Mouse (Mus musculus) lung, embryonic 15.5 days (tissue): ENCODE data around the gene Dgcr2. TPM values are rescaled to one million over a fixed set of nuclear protein-coding genes. Genes with fewer than 3 reads are reported as not detected.

Experiments
- ATAC-seq: fragments of 200-750 bp; cut with Nextera tagmentation; 2 replicates; pipeline ENCODE4 v1.8.0; 2017; ENCODE audit warnings: moderate number of reproducible peaks, borderline replicate concordance; ENCODE audit not compliant: low FRiP score, low TSS enrichment; ENCODE audit errors: extremely low read depth
- H3K27ac ChIP-seq: fragments of 300-500 bp; sonication (generic); 2 replicates; pipeline ENCODE4 v1.5.1; 2015; ENCODE audit warnings: moderate library complexity, mild to moderate bottlenecking, inconsistent platforms
- H3K27me3 ChIP-seq: fragments of 300-500 bp; sonication (generic); 2 replicates; pipeline ENCODE4 v1.6.1; 2015; ENCODE audit warnings: inconsistent platforms
- H3K36me3 ChIP-seq: fragments of 300-500 bp; sonication (generic); 2 replicates; pipeline ENCODE4 v1.6.1; 2015; ENCODE audit warnings: inconsistent platforms
- H3K4me1 ChIP-seq: fragments of 300-500 bp; sonication (generic); 2 replicates; pipeline ENCODE4 v1.6.1; 2015; ENCODE audit warnings: inconsistent platforms
- H3K4me2 ChIP-seq: fragments of 300-500 bp; sonication (generic); 2 replicates; pipeline ENCODE4 v1.6.1; 2015; ENCODE audit warnings: inconsistent platforms, mild to moderate bottlenecking, moderate library complexity
- H3K4me3 ChIP-seq: fragments of 300-500 bp; sonication (generic); 2 replicates; pipeline ENCODE4 v1.5.1; 2015; ENCODE audit warnings: mild to moderate bottlenecking, inconsistent platforms
- H3K9ac ChIP-seq: fragments of 300-500 bp; sonication (generic); 2 replicates; pipeline ENCODE4 v1.6.1; 2015; ENCODE audit warnings: inconsistent platforms
- H3K9me3 ChIP-seq: fragments of 300-500 bp; sonication (generic); 2 replicates; pipeline ENCODE4 v1.6.1; 2016; ENCODE audit warnings: inconsistent platforms
- WGBS: fragments of 180-500 bp; shearing (Covaris S2); methylation state at CpG from one replicate; pipeline ENCODE4 v1.1.7; 2015; 5-methylcytosine and 5-hydroxymethylcytosine counted together
- polyA plus RNA-seq: library from polyadenylated mRNA; unstranded; fragments of >200 nt; fragmentation: Nextera tagmentation; extraction: Ambion mirVana; gene quantifications from 2 replicates; pipeline ENCODE4 v1.2.1, GENCODE M21; 2015

Gene Dgcr2
- polyA plus RNA-seq, 1 experiment from 2014 or later: 93.9 TPM

GRCm38 (mm10) chr16:17816528-17816927 is 81.8 kb downstream of the Dgcr2 start:
- H3K27me3 ChIP-seq: peaks cover 19% of the 10 kb centered on the region

GRCm38 (mm10) chr16:17815411-17816402 is 82.7 kb downstream of the Dgcr2 start:
- peak overlapping the region; percentile 57 for H3K9ac ChIP-seq
- ATAC-seq: peak; percentile 81
- H3K4me2 ChIP-seq: peak overlapping the region; percentile 87
- peaks cover 18% of the 10 kb centered on the region for H3K4me1 ChIP-seq
- H3K9me3 ChIP-seq: no peaks in the 10 kb centered on the region
- no peak overlapping the region for H3K27ac ChIP-seq
- 2% methylated on average over 62 of the region's 63 CpGs for WGBS
- peak overlapping the region; percentile 52 for H3K4me3 ChIP-seq
- H3K27me3 ChIP-seq: peaks cover 15% of the 10 kb centered on the region
- H3K36me3 ChIP-seq: no peaks in the 10 kb centered on the region

More at GRCm38 (mm10) chr16:17816528-17816927, 81.8 kb downstream of the Dgcr2 start:
- 80% methylated on average over 8 of the region's 8 CpGs for WGBS
- no peak overlapping the region for H3K9ac ChIP-seq
- ATAC-seq: no peak
- no peaks in the 10 kb centered on the region for H3K9me3 ChIP-seq
- H3K4me1 ChIP-seq: peaks cover 17% of the 10 kb centered on the region
- no peak overlapping the region for H3K4me2 ChIP-seq
- no peak overlapping the region for H3K27ac ChIP-seq
- H3K4me3 ChIP-seq: no peak overlapping the region
- no peaks in the 10 kb centered on the region for H3K36me3 ChIP-seq

- H3K36me3 ChIP-seq: 0 out of 2 replicates have a peak, but pooled peaks cover 4% of the 10 kb centered on the region
Observed at GRCm38 (mm10) chr16:17813173-17813572, 85.2 kb downstream of the Dgcr2 start.

GRCm38 (mm10) chr16:17812120-17812519 is 86.2 kb downstream of the Dgcr2 start:
- 5% methylated on average over 5 of the region's 5 CpGs for WGBS
- H3K36me3 ChIP-seq: 0 out of 2 replicates have a peak, but pooled peaks cover 7% of the 10 kb centered on the region
- no peaks in the 10 kb centered on the region for H3K9me3 ChIP-seq
- no peak overlapping the region for H3K27ac ChIP-seq
- H3K4me1 ChIP-seq: peaks cover 51% of the 10 kb centered on the region
- no peak overlapping the region for H3K4me2 ChIP-seq
- H3K9ac ChIP-seq: no peak overlapping the region
- H3K4me3 ChIP-seq: no peak overlapping the region
- H3K27me3 ChIP-seq: peaks cover 24% of the 10 kb centered on the region
- no peak for ATAC-seq

More at GRCm38 (mm10) chr16:17813173-17813572, 85.2 kb downstream of the Dgcr2 start:
- WGBS: 36% methylated on average over 4 of the region's 4 CpGs
- peaks cover 19% of the 10 kb centered on the region for H3K27me3 ChIP-seq
- peaks cover 40% of the 10 kb centered on the region for H3K4me1 ChIP-seq
- H3K9ac ChIP-seq: no peak overlapping the region
- ATAC-seq: no peak
- H3K27ac ChIP-seq: no peak overlapping the region
- H3K4me2 ChIP-seq: no peak overlapping the region
- no peak overlapping the region for H3K4me3 ChIP-seq
- H3K9me3 ChIP-seq: no peaks in the 10 kb centered on the region

- H3K4me3 ChIP-seq: no peak overlapping the region
- WGBS: 10% methylated on average over 7 of the region's 7 CpGs
- H3K9me3 ChIP-seq: no peaks in the 10 kb centered on the region
- no peak overlapping the region for H3K4me2 ChIP-seq
- peaks cover 10% of the 10 kb centered on the region; the same call in 1 of the 2 replicates for H3K36me3 ChIP-seq
- peaks cover 61% of the 10 kb centered on the region for H3K4me1 ChIP-seq
- peaks cover 32% of the 10 kb centered on the region for H3K27me3 ChIP-seq
- H3K27ac ChIP-seq: peak overlapping the region; percentile 82
- peak; percentile 77 for ATAC-seq
- no peak overlapping the region for H3K9ac ChIP-seq
Observed at GRCm38 (mm10) chr16:17809711-17810110, 88.7 kb downstream of the Dgcr2 start.

- no peak for ATAC-seq
- Histone ChIP-seq H3K36me3 (peaks cover 10% of the 10 kb centered on the region; the same call in 1 of the 2 replicates), H3K9ac (no peak overlapping the region), H3K4me1 (peaks cover 67% of the 10 kb centered on the region), H3K27me3 (peaks cover 32% of the 10 kb centered on the region), H3K9me3 (no peaks in the 10 kb centered on the region), H3K27ac (peak overlapping the region; percentile 82), H3K4me3 (no peak overlapping the region), H3K4me2 (no peak overlapping the region)
- WGBS: 75% methylated on average over 4 of the region's 4 CpGs
Observed at GRCm38 (mm10) chr16:17809125-17809524, 89.2 kb downstream of the Dgcr2 start.

GRCm38 (mm10) chr16:17807192-17808009 is 91.0 kb downstream of the Dgcr2 start:
- Histone ChIP-seq H3K9ac (peak overlapping the region; percentile 57), H3K4me2 (peak overlapping the region; percentile 92), H3K4me1 (peaks cover 84% of the 10 kb centered on the region), H3K4me3 (peak overlapping the region; percentile 45), H3K9me3 (no peaks in the 10 kb centered on the region), H3K36me3 (peaks cover 14% of the 10 kb centered on the region; the same call in 1 of the 2 replicates), H3K27me3 (peaks cover 50% of the 10 kb centered on the region), H3K27ac (peak overlapping the region; percentile 74)
- peak; percentile 29; the same call in 1 of the 2 replicates for ATAC-seq
- 8% methylated on average over 73 of the region's 73 CpGs for WGBS

GRCm38 (mm10) chr16:17806581-17807191 is 91.7 kb downstream of the Dgcr2 start:
- Histone ChIP-seq H3K9ac (peak overlapping the region; percentile 57), H3K4me2 (peak overlapping the region; percentile 92), H3K4me3 (peak overlapping the region; percentile 45), H3K9me3 (no peaks in the 10 kb centered on the region), H3K27me3 (peaks cover 57% of the 10 kb centered on the region), H3K27ac (peak overlapping the region; percentile 74), H3K4me1 (peaks cover 88% of the 10 kb centered on the region), H3K36me3 (peaks cover 14% of the 10 kb centered on the region; the same call in 1 of the 2 replicates)
- 10% methylated on average over 50 of the region's 50 CpGs for WGBS
- no peak; the same call in 1 of the 2 replicates for ATAC-seq

- WGBS: 44% methylated on average over 7 of the region's 7 CpGs
- no peaks in the 10 kb centered on the region for H3K9me3 ChIP-seq
- ATAC-seq: no peak
- H3K4me3 ChIP-seq: peak overlapping the region; percentile 25; the same call in 1 of the 2 replicates
- H3K27me3 ChIP-seq: peaks cover 67% of the 10 kb centered on the region
- H3K27ac ChIP-seq: no peak overlapping the region
- H3K4me1 ChIP-seq: peaks cover 95% of the 10 kb centered on the region
- H3K4me2 ChIP-seq: peak overlapping the region; percentile 56
- H3K36me3 ChIP-seq: peaks cover 14% of the 10 kb centered on the region; the same call in 1 of the 2 replicates
- no peak overlapping the region; the same call in 1 of the 2 replicates for H3K9ac ChIP-seq
Observed at GRCm38 (mm10) chr16:17804982-17805381, 93.4 kb downstream of the Dgcr2 start.

- H3K4me1 ChIP-seq: peaks cover 96% of the 10 kb centered on the region
Observed at GRCm38 (mm10) chr16:17804449-17804912, 93.9 kb downstream of the Dgcr2 start.

More at GRCm38 (mm10) chr16:17804449-17804912, 93.9 kb downstream of the Dgcr2 start:
- H3K36me3 ChIP-seq: peaks cover 14% of the 10 kb centered on the region; the same call in 1 of the 2 replicates
- peak overlapping the region; percentile 25 for H3K4me3 ChIP-seq
- no peak overlapping the region for H3K27ac ChIP-seq
- peaks cover 72% of the 10 kb centered on the region for H3K27me3 ChIP-seq
- WGBS: 15% methylated on average over 33 of the region's 33 CpGs
- H3K4me2 ChIP-seq: peak overlapping the region; percentile 56
- ATAC-seq: peak; percentile 23; the same call in 1 of the 2 replicates
- no peak overlapping the region; the same call in 1 of the 2 replicates for H3K9ac ChIP-seq
- H3K9me3 ChIP-seq: no peaks in the 10 kb centered on the region
